Mouse (Mus musculus) layer of hippocampus, adult 9-11 months (tissue): ENCODE measurements around the gene Col15a1.

ENCODE experiments used
- DNase-seq: peaks from one replicate; pipeline ENCODE4 v3.0.0; 2022

Gene Col15a1

DNA sequence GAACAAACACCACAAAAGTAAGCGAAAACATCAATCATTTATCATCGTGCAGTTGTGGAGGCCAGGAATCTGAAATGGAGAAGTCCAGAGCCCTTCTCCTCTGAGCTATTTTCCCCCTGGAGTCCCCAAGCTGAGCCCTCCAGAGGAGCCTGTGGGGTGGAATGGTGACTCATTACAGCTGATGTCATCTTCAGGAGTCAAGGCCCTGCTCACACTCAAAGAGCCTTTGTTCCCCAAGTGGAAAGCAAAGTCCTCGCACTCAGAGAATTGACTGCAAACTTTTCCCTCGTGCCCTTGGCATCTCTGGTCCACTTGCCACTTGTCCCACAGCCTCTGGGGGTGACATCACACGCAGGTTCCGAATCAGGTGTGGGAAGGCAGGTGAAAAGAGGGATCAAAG lies 23.4 kb downstream of the Col15a1 start:
- DNase-seq: no peak

- DNase-seq: no peak
Measured at GRCm38 (mm10) chr4:47233192-47233835, 25.4 kb downstream of the Col15a1 start.

GRCm38 (mm10) chr4:47234667-47235267 lies 26.8 kb downstream of the Col15a1 start:
- DNase-seq: peak; percentile 77

- DNase-seq: no peak
Measured at GRCm38 (mm10) chr4:47235312-47235711, 27.4 kb downstream of the Col15a1 start.

- no peak for DNase-seq
Measured at GRCm38 (mm10) chr4:47236104-47236503, 28.1 kb downstream of the Col15a1 start.

- no peak for DNase-seq
Measured at GRCm38 (mm10) chr4:47237220-47237619, 29.3 kb downstream of the Col15a1 start.

DNA sequence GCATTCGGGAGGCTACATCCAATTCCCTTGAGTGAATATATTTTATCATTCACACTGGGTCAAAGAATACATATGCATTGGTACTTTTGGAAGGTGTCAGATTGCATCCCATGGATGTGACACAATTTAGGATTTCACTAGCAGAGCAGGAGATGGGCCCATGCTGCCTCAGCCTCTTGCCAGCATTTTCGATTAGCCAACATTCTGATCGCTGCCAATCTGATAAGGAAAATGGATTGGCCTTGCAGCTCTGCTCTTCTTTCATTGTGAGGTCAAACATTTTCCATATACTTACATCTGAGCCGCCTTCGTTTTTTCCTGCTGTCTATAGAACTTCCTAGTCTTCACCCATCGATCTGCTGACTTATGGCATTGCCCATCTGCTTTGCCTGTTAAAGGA lies 31.2 kb downstream of the Col15a1 start:
- no peak for DNase-seq

DNA sequence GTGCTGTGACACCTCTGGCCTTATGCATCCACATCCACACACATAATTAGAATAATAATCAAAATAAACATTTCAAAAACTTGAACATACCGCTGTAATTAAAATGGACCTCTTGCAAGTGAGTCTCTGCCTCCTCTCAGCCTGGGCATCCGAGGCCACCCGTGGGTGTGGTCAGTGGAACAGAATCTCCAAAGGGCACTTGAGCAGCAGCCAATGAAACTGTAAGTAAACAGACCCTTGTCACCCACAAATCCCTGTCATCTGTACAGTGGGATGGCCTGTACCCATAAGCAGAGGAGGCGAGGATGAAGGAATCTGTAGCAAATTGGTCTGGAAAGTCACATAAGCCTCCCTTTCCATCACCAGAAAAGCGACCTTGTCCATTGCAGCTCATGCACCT lies 32.9 kb downstream of the Col15a1 start:
- DNase-seq: no peak

DNA sequence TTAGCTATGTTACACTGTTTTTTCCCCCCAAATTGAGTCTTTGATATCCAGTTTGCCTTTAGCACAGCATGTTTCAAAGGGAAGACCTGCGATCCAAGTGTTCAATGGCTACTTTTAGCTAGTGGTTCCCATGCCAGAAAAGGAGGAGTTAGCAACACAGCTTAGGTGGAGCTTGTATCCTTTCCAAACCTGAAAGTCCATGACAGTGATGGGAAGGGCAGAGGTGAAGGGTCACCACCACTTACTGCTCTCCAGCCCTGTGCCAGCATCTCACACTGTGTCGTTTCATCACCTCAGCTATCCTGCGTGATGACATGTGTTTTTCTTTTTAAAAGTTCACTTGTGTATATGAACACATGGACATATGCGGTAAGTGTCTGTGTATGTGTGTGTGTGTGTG lies 34.2 kb downstream of the Col15a1 start:
- DNase-seq: no peak

DNA sequence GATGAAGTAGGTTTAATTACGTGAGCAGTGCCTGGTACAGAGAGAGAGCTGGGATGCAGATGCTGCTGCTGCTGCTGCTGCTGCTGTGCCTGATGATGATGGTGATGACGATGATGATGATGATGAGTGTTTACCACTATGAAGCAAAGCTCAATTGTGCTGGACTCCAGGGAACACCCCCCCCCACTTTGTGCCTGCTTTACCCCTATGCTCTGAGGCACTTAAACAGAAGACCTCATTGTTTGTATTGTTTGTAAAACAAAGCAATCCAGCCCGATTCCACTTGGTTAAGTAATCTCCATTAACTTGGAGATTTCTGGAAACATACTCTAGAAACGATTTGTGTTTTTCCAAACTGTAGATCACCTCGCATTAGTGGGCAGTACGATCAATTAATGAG lies 36.7 kb downstream of the Col15a1 start:
- DNase-seq: peak; percentile 36

GRCm38 (mm10) chr4:47245621-47246020 lies 37.7 kb downstream of the Col15a1 start:
- no peak for DNase-seq

- DNase-seq: no peak
Measured at GRCm38 (mm10) chr4:47246811-47247210, 38.9 kb downstream of the Col15a1 start.

- no peak for DNase-seq
Measured at GRCm38 (mm10) chr4:47247574-47247973, 39.6 kb downstream of the Col15a1 start.

GRCm38 (mm10) chr4:47249193-47249592 lies 41.2 kb downstream of the Col15a1 start:
- DNase-seq: no peak

DNA sequence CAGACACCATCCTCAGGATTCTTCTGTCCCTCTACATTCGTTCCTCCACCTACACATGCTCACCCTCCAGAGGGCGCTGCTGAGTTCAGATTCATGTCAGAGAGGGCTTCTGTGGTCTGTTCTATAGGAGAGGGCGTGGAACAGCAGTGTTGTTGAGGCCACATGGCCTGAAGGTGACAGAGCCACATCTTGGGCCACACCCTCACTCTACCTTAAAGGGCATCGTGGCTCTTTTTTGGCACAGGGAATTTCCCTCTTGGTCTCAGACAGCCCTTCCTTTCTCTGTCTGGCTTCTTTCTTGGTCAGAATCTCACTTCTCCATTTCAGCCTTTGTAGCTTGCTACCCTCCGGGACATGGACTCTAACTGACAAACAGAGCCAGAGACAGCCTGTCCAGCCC lies 43.1 kb downstream of the Col15a1 start:
- peak; percentile 88 for DNase-seq

GRCm38 (mm10) chr4:47251693-47252435 lies 43.9 kb downstream of the Col15a1 start:
- DNase-seq: peak; percentile 45

DNA sequence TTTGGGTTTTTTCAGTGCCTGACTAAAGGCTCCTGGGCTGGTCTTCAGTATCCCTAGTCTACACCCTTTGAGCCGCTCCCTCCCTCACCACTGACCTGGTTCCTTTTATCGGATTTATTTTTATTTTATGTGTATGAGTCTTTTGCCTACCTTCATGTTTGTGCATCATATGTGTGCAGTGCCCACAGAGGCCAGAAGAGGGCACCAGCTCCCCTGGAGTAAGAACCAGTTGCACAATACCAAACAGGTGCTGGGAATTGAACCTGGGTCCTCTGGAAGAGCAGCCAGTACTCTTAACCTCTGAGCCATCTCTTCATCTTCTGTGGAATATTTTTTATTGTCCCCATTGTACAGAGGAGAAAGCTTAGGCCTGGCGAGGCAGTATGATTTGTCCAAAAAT lies 44.7 kb downstream of the Col15a1 start:
- no peak for DNase-seq

DNA sequence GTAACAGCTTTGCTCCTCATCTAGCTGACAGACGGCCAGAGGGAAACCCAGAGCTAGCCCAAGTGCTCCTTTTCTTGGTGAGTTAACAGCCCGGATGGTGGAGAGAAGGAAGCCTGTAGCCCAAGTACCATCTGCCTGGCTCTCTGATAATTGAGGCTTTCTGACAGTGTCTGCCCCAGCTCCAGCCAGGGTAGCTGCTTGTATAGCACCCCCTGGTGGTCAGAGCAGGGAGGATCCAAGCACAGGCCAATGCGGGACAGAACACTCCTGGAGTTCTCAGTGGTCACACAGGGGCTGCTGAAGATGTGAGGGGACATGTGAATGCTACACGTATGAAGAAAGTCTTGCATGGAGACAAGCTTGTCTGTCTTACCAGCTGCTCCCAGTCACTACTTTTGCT lies 47.7 kb downstream of the Col15a1 start:
- peak; percentile 73 for DNase-seq

DNA sequence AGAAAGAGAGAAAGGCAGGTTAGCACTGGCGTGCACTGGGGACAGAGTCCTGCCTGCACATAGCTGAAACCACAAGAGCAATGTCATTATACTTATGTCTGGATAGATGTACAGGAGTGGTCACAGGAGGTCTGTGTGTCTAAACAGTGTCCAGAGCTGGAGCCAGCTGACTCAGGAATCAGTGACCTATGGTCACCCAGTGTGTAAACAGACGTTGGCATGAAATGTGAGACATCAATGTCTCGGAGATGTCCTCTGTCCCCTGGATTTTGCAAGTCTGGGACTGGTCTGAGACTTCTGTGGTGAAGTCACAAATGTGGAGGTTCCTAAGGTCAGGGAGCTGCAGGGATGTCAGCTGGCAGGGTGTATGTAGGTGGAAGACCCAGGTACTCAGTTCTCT lies 50.2 kb downstream of the Col15a1 start:
- DNase-seq: no peak

DNA sequence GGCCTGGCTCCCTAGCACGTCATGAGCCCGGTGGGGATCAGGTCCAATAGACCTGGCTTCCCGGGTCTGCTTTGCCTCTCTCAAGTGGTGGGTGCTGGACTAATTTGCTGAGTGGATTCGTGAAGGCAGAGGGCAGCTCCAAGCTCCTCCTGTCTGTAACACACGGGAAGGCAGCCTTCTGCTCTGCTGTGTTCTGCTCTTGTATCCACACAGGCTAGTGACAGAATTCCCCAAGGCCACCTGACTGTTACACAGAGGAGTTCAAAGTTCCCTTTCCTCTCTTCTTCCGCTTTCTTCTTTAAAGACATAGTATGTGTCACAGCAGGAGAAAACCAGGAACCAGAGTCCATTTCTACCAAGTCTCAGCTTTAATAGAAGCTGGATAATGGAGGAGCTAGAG lies 53.1 kb downstream of the Col15a1 start:
- DNase-seq: peak; percentile 67

GRCm38 (mm10) chr4:47261919-47262318 lies 54.0 kb downstream of the Col15a1 start:
- peak; percentile 51 for DNase-seq

GRCm38 (mm10) chr4:47265555-47265954 lies 57.6 kb downstream of the Col15a1 start:
- DNase-seq: no peak

- peak; percentile 64 for DNase-seq
Measured at GRCm38 (mm10) chr4:47272452-47273130, 64.6 kb downstream of the Col15a1 start.

GRCm38 (mm10) chr4:47273795-47274194 lies 65.8 kb downstream of the Col15a1 start:
- no peak for DNase-seq
